Mouse (Mus musculus) kidney, adult 18-20 months (tissue): ENCODE data around the gene Cenpu.
"Not testable (repeated sequence)": the region's sequence is repeated elsewhere in the genome, so short reads cannot be mapped to it uniquely, and the experiment has no call there.

Experiments
- DNase-seq: peaks from one replicate; pipeline ENCODE4 v3.0.0; 2021

Gene Cenpu

GRCm38 (mm10) chr8:46551029-46551428 lies 799 bp upstream of the Cenpu start:
- DNase-seq, result no peak

- DNase-seq, result no peak
Observed at GRCm38 (mm10) chr8:46552441-46552765, 575 bp downstream of the Cenpu start.

DNA sequence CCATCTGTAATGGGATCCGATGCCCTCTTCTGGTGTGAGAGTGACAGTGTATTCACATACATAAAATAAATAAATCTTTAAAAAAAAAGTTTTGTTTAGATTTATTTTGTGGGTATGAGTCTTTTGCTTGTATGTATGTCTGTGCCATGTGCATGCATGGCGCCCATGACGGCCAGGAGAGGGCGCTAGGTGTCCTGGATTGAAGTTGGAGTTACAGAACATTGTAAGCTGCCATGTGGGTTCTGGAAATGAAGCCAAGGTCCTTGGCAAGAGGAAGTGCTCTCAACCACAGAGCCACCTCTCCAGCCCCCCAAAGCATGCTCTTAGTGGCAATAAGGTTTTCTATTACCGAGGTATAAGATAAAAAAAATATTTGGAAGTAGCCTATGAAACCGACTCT lies 7.6 kb downstream of the Cenpu start:
- no peak for DNase-seq

DNA sequence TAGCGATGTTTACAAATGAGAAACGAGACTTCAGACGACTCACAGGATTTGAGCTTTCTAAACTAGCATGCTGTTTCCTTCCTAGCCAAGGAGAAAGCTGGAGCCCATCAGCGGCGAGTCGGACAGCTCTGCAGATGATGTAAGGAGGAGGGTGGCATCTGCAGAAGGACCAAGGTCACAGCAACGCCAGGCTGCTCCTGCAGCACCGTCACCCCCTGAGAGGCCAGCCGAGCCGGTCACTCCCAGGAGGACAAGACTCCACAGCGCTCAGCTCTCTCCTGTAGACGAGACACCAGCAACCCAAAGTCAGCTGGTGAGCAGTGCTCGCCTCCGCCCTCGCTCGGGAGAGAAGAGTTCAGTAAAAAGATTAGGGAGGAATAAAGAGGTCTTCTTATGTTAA lies 10.5 kb downstream of the Cenpu start:
- DNase-seq, result no peak

GRCm38 (mm10) chr8:46566914-46567529 lies 15.2 kb downstream of the Cenpu start:
- no peak for DNase-seq

DNA sequence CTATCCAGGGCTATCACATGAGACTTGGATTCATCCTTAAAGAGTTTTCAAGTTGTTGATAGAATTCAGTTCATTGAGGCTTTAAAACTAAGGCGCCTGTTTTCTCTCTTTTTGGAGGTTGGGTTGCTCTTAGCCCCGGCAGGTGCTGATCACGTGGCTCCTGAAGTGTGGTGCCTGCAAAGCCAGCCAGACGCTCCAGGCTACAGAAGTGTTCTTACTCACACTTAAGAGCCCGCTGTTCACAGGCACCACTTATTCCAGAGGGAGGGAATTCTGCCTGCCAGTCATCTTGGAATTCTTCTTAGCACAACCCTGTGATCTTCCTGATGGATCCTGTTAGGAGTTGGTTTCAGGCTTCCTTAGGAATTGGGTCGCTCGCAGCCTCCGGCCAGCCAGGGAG lies 16.1 kb downstream of the Cenpu start:
- DNase-seq, result no peak

DNA sequence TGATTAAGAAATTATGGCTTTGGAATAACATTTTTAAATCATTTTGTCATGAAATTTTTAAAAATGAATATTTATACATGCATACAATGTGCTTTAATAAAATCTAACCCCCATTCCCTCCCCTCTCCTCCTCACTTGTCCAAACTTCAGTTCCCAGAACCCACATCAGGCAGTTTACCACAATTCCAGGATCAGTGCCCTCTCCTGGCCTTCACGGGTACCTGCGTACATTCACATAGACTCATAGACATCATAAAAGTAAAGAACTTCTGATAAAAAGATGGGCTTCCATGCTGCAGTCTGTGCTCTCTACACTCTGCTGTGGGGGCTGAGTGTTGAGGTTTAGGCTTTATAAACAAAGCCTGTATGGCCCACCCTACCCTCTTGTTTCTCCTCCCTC lies 17.1 kb downstream of the Cenpu start:
- DNase-seq, result no peak

DNA sequence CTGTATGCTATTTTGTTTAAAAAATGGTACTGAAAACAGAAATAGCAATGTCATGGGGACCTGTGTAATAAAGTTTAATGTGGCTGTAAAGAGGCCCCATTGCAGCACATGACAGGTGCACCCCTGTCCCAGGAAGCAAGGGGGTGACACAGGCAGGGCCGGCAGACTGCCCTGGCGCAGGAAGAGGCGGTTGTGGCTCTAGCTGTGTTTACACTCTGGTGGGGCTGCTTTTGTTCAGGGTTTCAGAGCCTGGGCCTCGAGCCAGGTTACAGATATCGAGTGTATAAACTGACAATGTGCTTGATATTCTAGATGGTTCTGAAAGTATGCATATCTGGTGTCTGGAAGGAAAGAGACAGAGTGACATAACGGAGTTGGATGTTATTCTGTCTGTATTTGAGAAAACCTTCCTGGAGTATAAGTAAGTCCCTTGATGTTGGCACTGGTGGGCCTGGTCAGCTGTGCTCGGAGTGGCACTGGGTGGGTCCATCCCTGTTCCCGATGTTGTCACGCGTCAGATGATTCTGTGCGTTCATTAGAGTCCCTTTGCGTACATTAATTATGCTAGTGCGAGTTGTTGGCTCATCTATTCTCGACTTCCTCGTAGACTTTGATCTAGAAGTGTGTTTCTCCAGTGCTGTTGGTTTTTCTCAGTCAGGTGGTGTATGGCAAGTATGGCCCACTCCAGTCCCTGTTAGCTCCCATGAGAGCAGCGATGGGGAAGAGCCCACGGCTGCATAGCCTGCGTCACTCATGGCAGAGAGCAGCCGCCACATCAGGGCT lies 18.0 kb downstream of the Cenpu start:
- DNase-seq, result no peak

DNA sequence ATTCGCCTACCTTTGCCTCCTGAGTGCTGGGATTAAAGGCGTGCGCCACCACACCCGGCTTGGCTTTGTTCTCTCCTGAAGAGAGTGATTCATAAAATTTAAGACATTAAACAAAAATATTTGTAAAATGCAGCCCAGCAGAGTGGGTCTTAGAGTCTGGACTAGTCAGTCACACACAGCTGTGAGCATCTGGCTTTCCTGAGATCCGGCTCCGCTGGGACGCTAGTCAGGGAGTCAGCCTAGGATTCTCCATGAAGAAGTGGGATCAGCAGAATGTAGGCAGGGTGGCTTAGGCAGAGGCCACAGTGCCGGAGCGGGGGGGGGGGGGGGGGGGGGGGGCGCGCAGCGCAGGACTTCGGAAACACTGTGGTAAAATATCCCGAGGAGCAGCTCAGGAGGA lies 18.8 kb downstream of the Cenpu start:
- DNase-seq, result no peak

GRCm38 (mm10) chr8:46573446-46573845 lies 21.6 kb downstream of the Cenpu start:
- DNase-seq, result no peak

DNA sequence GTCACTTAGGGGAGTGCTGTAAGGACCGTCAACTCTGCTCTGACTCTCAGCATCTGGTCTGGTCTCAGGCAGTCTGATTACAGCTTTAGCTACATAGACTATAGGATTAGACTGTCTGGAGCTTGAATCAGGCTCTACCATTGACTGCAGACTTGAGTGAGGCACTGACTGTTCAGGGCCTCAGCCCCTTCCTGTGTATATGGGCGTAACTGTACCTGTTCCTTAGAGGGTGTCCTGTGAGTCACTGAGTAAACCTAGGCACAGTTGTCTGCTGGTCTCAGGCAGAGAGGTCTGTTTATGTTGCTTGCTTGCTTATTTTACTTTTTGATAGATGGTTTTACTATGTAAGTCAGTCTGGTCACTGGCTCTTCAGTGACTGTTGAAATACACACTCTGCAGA lies 22.1 kb downstream of the Cenpu start:
- no peak for DNase-seq

DNA sequence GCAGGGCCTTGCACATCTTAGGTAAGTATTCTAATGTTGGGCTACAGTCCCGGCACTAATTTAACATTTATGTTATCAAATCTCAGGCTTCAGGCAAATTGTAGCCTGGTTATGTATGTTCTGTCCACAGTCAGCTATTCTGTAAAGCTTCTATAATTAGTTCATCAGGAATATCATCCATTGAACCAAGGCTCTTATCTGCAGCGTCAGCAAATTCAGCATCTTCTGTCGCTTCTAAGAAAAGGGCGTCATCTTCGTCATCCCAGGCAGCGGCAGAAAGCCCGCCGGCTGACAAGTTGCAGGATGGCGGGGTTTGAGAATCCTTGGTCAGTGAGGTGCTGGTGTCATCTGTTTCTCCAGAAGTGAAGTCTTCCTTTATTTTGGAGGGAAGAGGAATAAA lies 27.0 kb downstream of the Cenpu start:
- no peak for DNase-seq

DNA sequence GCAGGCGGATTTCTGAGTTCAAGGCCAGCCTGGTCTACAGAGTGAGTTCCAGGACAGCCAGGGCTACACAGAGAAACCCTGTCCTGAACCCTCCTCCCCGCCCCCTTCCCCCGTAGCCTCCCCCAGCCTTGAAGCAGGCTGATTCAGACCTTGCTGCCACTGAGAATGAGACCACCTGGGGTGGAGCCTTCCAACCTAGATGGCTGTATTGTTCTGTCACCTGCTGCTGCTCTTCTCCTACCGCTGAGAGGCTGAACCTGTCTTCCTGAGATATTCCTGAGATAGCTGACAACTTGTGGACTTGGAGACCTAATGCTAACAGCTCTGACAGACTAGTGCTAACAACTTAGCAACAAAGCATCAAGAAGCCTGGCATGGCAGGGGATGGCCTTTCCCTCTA lies 32.5 kb downstream of the Cenpu start:
- not testable (repeated sequence) for DNase-seq

DNA sequence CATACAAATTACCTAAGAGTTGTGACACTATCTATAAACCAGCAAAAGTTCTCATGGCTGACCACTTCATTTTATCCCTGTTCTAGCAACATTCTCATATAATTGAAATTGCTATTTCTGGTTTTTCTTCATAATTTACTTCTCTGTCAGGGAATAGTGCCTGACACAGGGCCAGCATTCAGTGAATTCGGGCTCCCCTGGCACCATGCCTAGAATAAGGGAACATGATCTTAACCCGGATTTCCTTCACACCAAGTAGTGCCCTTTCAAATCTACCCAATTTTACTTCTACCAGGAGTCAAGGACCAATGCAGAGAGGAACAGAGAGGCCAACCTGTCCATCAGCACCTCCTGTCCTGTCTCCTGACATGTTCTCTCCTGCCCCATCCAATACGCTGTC lies 33.7 kb downstream of the Cenpu start:
- DNase-seq, result no peak

GRCm38 (mm10) chr8:46587911-46588310 lies 36.1 kb downstream of the Cenpu start:
- DNase-seq, result no peak

- no peak for DNase-seq
Observed at GRCm38 (mm10) chr8:46588663-46589062, 36.8 kb downstream of the Cenpu start.

DNA sequence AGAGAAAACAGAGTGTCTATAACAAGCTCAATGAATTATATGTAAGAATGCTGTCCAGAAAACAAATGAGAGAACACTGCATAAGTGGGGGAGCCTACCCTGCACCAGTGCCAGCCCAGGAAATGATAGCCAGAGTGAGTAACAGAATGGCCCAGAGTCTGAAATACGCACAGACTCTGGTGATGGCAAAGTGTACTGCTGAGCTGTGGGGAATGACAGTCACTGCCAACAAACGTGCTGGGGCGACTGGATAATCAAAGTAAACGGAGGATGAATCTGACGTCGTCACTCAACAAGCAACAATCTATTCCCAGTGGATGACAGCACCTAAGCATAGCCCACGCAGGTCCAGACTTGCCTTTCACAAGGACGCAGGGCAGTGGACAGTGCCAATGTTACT lies 41.2 kb downstream of the Cenpu start:
- DNase-seq, result no peak

DNA sequence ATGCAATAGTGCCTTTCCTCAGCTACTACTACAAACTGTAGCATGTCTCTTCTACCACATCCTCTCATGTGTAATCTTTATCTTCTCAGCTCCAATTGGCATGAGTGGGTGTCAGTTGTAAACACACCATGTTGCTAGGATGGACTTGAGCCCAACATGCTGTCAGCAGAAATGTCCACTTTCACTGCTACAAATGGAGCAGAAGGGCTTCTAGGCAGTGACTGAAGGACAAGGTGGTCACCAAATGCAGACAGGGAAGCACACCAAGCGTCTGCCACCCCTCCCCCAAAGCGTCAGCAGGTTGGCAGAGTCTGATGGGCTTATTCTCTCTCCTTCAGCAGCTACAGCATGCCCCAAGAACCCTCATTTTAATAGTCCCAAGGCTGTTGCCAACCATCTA lies 41.9 kb downstream of the Cenpu start:
- DNase-seq, result no peak

- peak; percentile 64 for DNase-seq
Observed at GRCm38 (mm10) chr8:46595593-46595992, 43.8 kb downstream of the Cenpu start.

- DNase-seq, result no peak
Observed at GRCm38 (mm10) chr8:46596530-46596929, 44.7 kb downstream of the Cenpu start.

- no peak for DNase-seq
Observed at GRCm38 (mm10) chr8:46597411-46597810, 45.6 kb downstream of the Cenpu start.

DNA sequence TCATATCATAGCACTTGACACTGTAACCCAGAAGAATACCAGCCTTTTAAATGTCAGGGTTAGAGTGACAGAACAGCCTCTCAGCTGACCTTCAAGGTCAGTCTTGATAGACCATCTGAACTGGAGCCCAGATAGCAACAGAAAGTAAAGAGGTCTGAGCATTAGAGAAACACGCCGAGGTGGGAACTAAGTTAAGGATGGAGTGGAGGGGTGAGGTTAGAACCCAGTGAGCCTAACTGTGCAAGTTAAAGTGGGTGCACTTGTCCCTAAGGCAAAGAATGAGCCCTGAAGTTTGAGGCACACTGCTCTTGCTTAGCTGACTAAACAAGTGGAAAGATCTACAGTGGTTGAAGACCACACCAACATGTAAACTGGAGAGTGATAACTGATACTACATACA lies 46.3 kb downstream of the Cenpu start:
- no peak for DNase-seq

GRCm38 (mm10) chr8:46598753-46599152 lies 46.9 kb downstream of the Cenpu start:
- DNase-seq, result no peak

GRCm38 (mm10) chr8:46599314-46599904 lies 47.6 kb downstream of the Cenpu start:
- no peak for DNase-seq
